Mouse (Mus musculus) lung, postnatal 0 days (tissue): ENCODE data around the gene Cabcoco1. TPM values are rescaled to one million over a fixed set of nuclear protein-coding genes. Genes with fewer than 3 reads are reported as not detected.

Experiments used
- ATAC-seq: fragments of 200-750 bp; cut with Nextera tagmentation; 2 replicates; pipeline ENCODE4 v1.8.0; 2017; ENCODE audit warnings: moderate library complexity
- DNase-seq: peaks from one replicate; pipeline ENCODE4 v3.0.0-alpha.2; 2016; ENCODE audit warnings: low spot score
- H3K27ac ChIP-seq: fragments of 300-500 bp; sonication (generic); 2 replicates; pipeline ENCODE4 v1.5.1; 2014; ENCODE audit warnings: antibody characterized with exemption, mild to moderate bottlenecking, low read length, mixed read lengths
- H3K27me3 ChIP-seq: fragments of 300-500 bp; sonication (generic); replicated peaks from 2 replicates; pipeline ENCODE4 v1.6.1; 2014; ENCODE audit warnings: low read length, mixed read lengths; ENCODE audit not compliant: insufficient read depth
- H3K36me3 ChIP-seq: fragments of 300-500 bp; sonication (generic); 2 replicates; pipeline ENCODE4 v1.6.1; 2014; ENCODE audit warnings: low read length, mixed read lengths; ENCODE audit not compliant: insufficient read depth
- H3K4me1 ChIP-seq: fragments of 300-500 bp; sonication (generic); 2 replicates; pipeline ENCODE4 v1.6.1; 2014; ENCODE audit warnings: antibody characterized with exemption, low read depth, low read length, mixed read lengths; ENCODE audit not compliant: insufficient read depth
- H3K4me2 ChIP-seq: fragments of 300-500 bp; sonication (generic); replicated peaks from 2 replicates; pipeline ENCODE4 v1.6.1; 2014; ENCODE audit warnings: low read depth, mild to moderate bottlenecking, low read length, moderate library complexity, mixed read lengths
- H3K4me3 ChIP-seq: fragments of 300-500 bp; sonication (generic); 2 replicates; pipeline ENCODE4 v1.5.1; 2014; ENCODE audit warnings: low read depth, low read length
- H3K9ac ChIP-seq: fragments of 300-500 bp; sonication (generic); replicated peaks from 2 replicates; pipeline ENCODE4 v1.6.1; 2014; ENCODE audit warnings: low read depth, mild to moderate bottlenecking
- H3K9me3 ChIP-seq: fragments of 300-500 bp; sonication (generic); 2 replicates; pipeline ENCODE4 v1.6.1; 2016; ENCODE audit warnings: low read length, mixed read lengths
- CTCF ChIP-seq: IDR thresholded peaks from 2 replicates; pipeline ENCODE4 v1.5.1; 2016; ENCODE audit warnings: antibody characterized with exemption, mild to moderate bottlenecking
- EP300 ChIP-seq: IDR thresholded peaks from 2 replicates; pipeline ENCODE4 v1.6.1; 2016; ENCODE audit warnings: antibody characterized with exemption, mild to moderate bottlenecking, control low read depth
- WGBS: fragments of 180-500 bp; shearing (Covaris S2); extraction: QIAGEN DNeasy Blood & Tissue Kit; methylation state at CpG from one replicate; pipeline ENCODE4 v1.1.7; 2014; 5-methylcytosine and 5-hydroxymethylcytosine counted together
- polyA plus RNA-seq: library from polyadenylated mRNA; unstranded; fragments of >200 nt; fragmentation: Nextera tagmentation; extraction: Ambion mirVana; gene quantifications from 2 replicates; pipeline ENCODE4 v1.2.1, GENCODE M21; 2015

The Cabcoco1 gene
- polyA plus RNA-seq = 10.7 and 11.2 TPM in 2 replicates

- peak within 1 kb of the TSS; percentile 34; the same call in 1 of the 2 replicates for H3K27ac ChIP-seq
- peak; percentile 69 for DNase-seq
- H3K4me1 ChIP-seq = peaks cover 9% of the 10 kb centered on the region; the same call in 1 of the 2 replicates
- H3K36me3 ChIP-seq = no peaks in the 10 kb centered on the region
- no peaks in the 10 kb centered on the region for H3K9me3 ChIP-seq
- no peaks in the 10 kb centered on the region for H3K27me3 ChIP-seq
- 8% methylated on average over 17 of the region's 17 CpGs for WGBS
- H3K9ac ChIP-seq = peak within 1 kb of the TSS; percentile 27
- ATAC-seq = peak; percentile 76
- H3K4me3 ChIP-seq = peak within 1 kb of the TSS; percentile 38
- H3K4me2 ChIP-seq = peak within 1 kb of the TSS; percentile 54
- no peak for TF ChIP-seq EP300
- no peak for TF ChIP-seq CTCF
These were observed at the start of gene Cabcoco1 for GRCm38 (mm10) chr10:68541139-68541942. Gene Cabcoco1, minus strand, starts transcription at chr10:68541896.

- Histone ChIP-seq H3K36me3 (no peaks in the 10 kb centered on the region), H3K9me3 (no peaks in the 10 kb centered on the region), H3K4me2 (no peak overlapping the region; the same call in 1 of the 2 replicates), H3K9ac (no peak overlapping the region), H3K27me3 (no peaks in the 10 kb centered on the region), H3K4me1 (no peaks in the 10 kb centered on the region), H3K27ac (no peak overlapping the region), H3K4me3 (no peak overlapping the region)
- WGBS = 30% methylated on average over 11 of the region's 11 CpGs
- TF ChIP-seq EP300 (no peak), CTCF (no peak)
- ATAC-seq = peak; percentile 58
- peak; percentile 75 for DNase-seq
These were observed 48.0 kb upstream of the Cabcoco1 start for GRCm38 (mm10) chr10:68589530-68590252.

GRCm38 (mm10) chr10:68587416-68588040 is 45.8 kb upstream of the Cabcoco1 start:
- Histone ChIP-seq H3K4me1 (no peaks in the 10 kb centered on the region), H3K27ac (no peak overlapping the region), H3K9ac (no peak overlapping the region), H3K4me2 (no peak overlapping the region), H3K27me3 (no peaks in the 10 kb centered on the region), H3K4me3 (no peak overlapping the region), H3K36me3 (no peaks in the 10 kb centered on the region), H3K9me3 (no peaks in the 10 kb centered on the region)
- TF ChIP-seq EP300 (no peak), CTCF (no peak)
- 72% methylated on average over 4 of the region's 4 CpGs for WGBS
- ATAC-seq = no peak
- DNase-seq = no peak

- Histone ChIP-seq H3K4me2 (peak overlapping the region; percentile 39), H3K9me3 (no peaks in the 10 kb centered on the region), H3K4me1 (no peaks in the 10 kb centered on the region), H3K27me3 (no peaks in the 10 kb centered on the region), H3K9ac (no peak overlapping the region), H3K27ac (no peak overlapping the region), H3K36me3 (no peaks in the 10 kb centered on the region), H3K4me3 (no peak overlapping the region)
- no peak for TF ChIP-seq EP300
- 42% methylated on average over 9 of the region's 9 CpGs for WGBS
- DNase-seq (peak; percentile 24), ATAC-seq (no peak)
These were observed 35.6 kb upstream of the Cabcoco1 start for GRCm38 (mm10) chr10:68577321-68577720.

GRCm38 (mm10) chr10:68568172-68568571 is 26.5 kb upstream of the Cabcoco1 start:
- no peak overlapping the region for H3K9ac ChIP-seq
- no peak overlapping the region for H3K27ac ChIP-seq
- TF ChIP-seq EP300 (no peak), CTCF (no peak)
- no peaks in the 10 kb centered on the region for H3K4me1 ChIP-seq
- DNase-seq (peak; percentile 18), ATAC-seq (no peak)
- H3K36me3 ChIP-seq = no peaks in the 10 kb centered on the region
- H3K27me3 ChIP-seq = no peaks in the 10 kb centered on the region
- no peak overlapping the region for H3K4me2 ChIP-seq
- no peak overlapping the region for H3K4me3 ChIP-seq
- H3K9me3 ChIP-seq = no peaks in the 10 kb centered on the region

GRCm38 (mm10) chr10:68562344-68562743 is 20.6 kb upstream of the Cabcoco1 start:
- no peaks in the 10 kb centered on the region for H3K9me3 ChIP-seq
- WGBS = 90% methylated on average over 5 of the region's 5 CpGs
- DNase-seq = no peak

More at GRCm38 (mm10) chr10:68562344-68562743, 20.6 kb upstream of the Cabcoco1 start:
- Histone ChIP-seq H3K36me3 (no peaks in the 10 kb centered on the region), H3K4me2 (no peak overlapping the region), H3K27ac (no peak overlapping the region), H3K9ac (no peak overlapping the region), H3K4me1 (no peaks in the 10 kb centered on the region), H3K27me3 (no peaks in the 10 kb centered on the region), H3K4me3 (no peak overlapping the region)
- no peak for ATAC-seq
- no peak for TF ChIP-seq CTCF
- no peak for TF ChIP-seq EP300
